Mouse (Mus musculus) liver, adult 2 months (tissue): ENCODE data around the gene Ppp1r21.

Experiments used
- CTCF ChIP-seq: fragments of 200-500 bp; IDR thresholded peaks from 2 replicates; pipeline ENCODE4 v1.5.1; 2011; ENCODE audit warnings: low read depth, low read length, control low read depth
- POLR2A ChIP-seq: fragments of 200-500 bp; IDR thresholded peaks from 2 replicates; pipeline ENCODE4 v1.6.1; 2011; ENCODE audit warnings: low read length, control low read depth; ENCODE audit not compliant: insufficient read depth; ENCODE audit errors: extremely low read depth

DNA sequence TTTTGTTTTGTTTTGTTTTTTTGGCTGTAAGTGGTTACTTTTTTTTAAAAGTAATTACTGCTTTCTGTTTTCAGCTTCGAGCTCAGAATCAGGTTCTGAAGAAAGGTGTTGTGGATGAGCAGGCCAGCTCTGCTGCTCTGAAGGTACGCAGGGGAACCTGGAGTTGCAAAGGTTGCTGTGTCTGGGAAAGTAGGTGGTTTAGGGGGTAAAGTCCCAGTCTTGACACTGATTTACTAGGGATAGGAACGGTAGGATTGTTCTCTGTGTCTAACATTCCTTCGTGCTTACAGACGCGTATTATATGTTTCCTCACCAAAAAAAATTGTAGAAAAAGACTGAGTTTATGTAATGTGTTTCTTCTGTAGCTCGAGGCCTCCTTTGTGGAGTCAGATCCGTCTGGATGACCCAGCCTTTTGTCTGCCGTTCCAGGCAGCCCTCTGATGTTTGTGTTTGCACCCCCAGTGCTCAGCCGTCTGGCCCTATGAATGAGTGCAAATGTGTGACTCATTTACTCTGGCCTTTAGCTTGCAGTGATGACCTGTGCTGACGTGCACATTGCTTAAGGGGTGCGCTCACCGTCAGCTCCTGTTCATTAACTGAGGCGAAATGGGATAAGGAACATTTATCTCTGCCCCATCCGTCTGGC is 13.0 kb downstream of the Ppp1r21 start:
- no peak for TF ChIP-seq POLR2A
- TF ChIP-seq CTCF: no peak
